Mouse (Mus musculus) inflammation-experienced regulatory T-cells, adult 6 months (primary cell): ENCODE measurements around the gene Tsc2. TPM values are rescaled to one million over a fixed set of nuclear protein-coding genes. Genes with fewer than 3 reads are reported as not detected.

Experiments used
- ATAC-seq: one replicate; pipeline ENCODE4 v1.8.0; 2017
- polyA plus RNA-seq, 3 experiments: library from polyadenylated mRNA; unstranded; fragments of 100-300 nt; shearing (Covaris generic); gene quantifications; one replicate each; pipeline ENCODE4 v1.2.1; 2017

Gene Tsc2
- polyA plus RNA-seq, 3 experiments from 2014 or later, result 17.0 to 17.7 (median 17.1) TPM

DNA sequence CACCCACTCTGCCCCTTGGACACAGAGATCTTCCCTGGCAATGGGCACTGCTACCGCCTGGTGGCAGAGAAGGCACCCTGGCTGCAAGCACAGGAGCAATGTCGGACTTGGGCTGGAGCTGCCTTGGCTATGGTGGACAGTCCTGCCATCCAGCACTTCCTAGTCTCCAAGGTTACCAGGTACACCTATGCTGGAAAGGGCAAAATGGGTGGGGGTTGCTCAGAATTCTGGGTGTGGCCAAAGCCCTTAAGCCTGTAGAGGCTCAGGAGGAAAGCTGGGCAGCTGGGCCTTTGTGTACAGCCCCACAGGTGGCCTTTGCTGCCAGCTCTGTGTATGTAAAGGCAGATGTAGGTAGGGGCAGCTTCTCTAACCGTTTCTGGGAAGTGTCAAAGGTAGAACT lies 66.6 kb downstream of the Tsc2 start:
- no peak for ATAC-seq

DNA sequence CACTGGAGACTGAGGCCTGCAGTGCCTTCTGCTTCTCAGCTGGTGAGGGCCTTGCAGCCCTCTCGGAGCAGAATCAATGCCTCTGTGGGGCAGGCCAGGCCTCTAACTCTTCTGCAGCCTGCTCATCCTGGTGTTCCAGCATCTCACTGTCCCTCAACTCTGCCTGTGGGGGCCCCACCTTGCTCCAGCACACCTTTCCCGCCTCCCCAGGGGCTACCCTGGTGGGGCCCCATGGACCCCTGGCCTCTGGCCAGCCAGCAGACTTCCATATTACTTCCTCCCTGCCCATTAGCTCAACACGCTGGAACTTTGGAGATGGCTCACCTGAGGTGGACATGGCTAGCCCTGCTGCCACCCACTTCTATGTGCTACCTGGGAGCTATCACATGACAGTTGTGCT lies 67.3 kb downstream of the Tsc2 start:
- no peak for ATAC-seq

DNA sequence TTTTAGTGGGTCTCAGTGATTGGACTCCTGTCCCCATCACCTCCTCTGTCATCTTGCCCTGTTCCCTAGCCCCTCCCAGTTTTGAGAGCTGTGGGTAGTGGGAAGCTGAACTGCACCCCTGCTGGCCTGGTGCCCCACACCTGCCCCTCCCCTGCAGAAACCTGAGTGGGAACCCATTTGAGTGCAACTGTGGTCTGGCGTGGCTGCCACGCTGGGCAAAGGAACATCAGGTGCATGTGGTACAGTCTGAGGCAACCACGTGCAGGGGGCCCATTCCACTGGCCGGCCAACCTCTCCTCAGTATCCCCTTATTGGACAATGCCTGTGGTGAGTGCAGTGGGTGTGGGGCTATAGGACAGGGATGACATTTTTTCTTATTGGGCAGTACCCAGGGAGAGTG lies 68.0 kb downstream of the Tsc2 start:
- ATAC-seq, result no peak

DNA sequence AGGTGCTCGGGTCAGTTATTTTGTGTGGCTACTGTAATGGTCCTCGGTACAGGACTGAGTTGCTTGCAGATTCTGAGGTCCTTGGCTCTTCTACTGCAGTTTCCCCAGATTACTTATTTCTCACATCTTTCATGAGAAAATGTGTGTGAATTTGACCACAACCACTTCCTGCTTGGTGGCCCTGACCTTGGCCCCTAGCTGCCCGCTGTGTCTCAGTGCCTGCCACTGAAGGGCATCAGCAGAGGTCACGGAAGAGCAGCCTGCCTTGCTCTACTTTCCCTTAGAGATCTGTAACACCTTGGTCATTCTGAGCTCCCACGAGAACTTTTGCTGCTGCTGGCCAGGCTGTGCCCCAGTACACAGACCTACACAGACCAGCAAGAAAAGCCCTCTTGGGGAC lies 68.8 kb downstream of the Tsc2 start:
- no peak for ATAC-seq

DNA sequence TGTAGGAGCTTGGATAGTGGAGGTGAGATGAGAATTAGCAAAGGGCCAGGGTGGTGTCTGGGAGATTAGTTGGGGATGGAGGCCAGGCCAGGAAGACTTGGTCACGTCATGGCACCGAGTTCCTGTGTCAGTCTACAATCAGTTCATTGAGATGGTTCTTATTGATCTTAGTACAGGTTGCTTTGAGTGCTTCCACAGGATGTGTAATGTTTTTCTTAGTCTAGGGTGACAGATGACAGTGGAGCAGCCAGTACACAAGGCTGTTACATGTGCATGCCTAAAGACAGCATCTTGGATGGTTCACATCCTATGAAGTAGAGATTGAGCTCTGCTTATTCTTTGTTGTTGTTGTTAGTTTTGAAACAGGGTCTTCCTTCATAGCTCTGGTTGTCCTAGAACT lies 70.8 kb downstream of the Tsc2 start:
- ATAC-seq, result no peak

DNA sequence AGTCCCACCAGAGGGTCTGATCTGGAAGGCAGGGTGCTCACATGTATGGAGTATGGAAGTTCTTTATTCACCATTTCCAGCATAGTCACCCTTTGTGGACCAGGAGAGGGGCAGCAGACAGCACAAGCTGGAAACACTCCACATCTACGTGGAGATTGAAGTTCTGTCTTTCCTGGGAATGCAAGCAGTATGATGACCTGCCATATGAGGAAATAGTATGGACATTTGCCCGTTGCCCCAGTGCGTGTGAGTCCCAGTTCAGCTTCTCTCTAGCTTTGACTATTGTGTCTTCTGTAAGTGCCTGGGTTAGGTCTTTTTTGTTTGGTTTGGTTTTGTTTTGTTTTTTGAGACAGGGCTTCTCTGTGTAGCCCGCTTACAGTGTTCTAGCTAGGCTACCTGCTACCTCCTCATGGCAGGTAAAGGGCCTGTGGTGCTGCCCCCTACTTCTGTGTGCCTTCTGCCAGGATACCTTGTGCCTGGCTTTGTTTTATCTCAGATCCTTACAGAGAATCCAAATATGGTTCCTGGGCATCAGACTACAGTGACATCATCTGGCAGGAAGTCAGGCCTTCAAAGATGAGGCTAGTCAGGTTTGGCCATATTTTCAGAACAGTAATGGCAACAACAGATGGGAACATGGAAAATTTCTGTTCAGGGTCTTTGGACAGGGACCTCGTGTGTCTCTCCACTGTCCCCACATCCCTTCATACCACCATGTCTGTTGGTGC lies 72.0 kb downstream of the Tsc2 start:
- ATAC-seq, result no peak

DNA sequence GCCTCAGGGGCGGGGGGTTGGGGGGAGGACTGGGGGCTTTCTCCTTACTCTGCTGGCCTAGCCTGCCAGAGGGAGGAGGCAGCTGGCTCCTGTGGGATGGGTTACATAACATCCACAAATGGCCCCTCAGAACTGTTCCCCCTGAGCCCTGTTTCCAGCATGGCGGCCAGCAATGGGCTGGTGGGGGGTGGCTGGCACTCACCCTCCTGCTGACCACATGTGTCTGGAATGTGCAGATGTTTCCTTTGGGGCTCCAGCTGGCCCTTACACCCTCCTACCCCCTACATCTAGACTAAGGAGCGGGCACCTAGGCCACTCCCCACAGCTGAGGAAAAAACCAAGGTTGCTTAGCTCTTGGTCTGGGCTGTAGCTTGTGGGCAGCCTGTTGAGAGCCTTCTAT lies 73.3 kb downstream of the Tsc2 start:
- ATAC-seq, result no peak

DNA sequence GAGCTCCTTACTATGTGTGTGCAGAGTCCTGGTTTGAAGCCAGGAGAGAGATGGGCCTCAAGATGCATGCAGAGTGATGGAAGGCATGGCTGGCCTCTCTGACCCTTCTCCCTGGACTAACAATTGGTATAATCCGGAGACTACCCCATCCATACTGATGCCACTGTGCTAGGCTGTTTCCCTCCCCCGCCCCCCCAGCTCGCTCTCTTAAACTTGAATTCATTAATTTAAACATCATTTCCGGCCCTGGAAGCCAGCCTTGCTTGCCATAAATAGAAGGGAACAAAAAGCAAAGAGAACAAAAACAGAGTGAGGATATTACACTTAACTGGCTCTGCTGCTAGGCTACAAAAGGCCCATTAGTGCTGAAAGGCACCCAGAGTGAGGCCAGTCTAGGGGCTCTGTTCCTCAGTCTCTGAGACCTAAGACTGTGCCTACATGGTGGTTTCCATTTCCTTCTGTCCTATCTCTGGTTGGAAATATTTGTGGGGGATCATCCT lies 73.8 kb downstream of the Tsc2 start:
- ATAC-seq, result no peak

DNA sequence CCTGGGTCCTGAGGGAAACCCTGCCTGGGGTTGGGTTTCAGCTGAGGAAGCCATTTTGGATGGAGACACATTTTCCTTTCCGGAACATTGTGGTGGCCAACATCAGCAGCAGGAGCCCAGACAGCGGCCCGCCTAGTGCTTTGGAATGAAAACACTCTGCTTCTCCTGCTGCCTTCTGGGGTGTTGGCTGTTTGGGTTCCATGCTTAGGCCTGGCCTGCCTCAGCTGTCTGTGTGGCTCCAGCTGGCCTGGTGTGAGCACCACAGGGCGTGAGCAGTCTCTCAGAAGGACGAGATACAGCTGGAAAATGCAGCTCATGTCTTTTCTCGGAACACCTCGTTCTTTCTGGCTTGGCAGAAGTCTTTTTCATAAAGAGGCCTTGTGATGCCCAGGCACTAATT lies 75.3 kb downstream of the Tsc2 start:
- ATAC-seq, result no peak

DNA sequence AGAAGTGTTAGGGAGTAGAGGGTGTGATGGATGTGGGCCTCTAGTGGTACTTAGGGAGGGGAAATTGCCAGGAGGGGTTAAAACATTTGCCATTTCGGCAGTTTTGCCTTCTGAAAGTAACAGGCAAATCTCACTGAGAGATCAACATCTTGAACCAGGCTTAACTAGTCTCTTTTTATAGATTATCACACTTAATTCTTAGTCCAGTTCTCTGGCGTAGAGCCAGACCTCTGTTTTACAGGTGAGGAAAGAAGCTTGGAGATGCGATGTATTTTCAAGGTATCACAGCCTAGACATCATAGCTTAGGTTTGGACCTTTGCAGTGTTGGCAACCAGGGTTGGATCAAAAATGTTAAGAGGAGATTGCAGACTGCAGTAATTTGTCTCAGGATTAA lies 81.4 kb downstream of the Tsc2 start:
- no peak for ATAC-seq

DNA sequence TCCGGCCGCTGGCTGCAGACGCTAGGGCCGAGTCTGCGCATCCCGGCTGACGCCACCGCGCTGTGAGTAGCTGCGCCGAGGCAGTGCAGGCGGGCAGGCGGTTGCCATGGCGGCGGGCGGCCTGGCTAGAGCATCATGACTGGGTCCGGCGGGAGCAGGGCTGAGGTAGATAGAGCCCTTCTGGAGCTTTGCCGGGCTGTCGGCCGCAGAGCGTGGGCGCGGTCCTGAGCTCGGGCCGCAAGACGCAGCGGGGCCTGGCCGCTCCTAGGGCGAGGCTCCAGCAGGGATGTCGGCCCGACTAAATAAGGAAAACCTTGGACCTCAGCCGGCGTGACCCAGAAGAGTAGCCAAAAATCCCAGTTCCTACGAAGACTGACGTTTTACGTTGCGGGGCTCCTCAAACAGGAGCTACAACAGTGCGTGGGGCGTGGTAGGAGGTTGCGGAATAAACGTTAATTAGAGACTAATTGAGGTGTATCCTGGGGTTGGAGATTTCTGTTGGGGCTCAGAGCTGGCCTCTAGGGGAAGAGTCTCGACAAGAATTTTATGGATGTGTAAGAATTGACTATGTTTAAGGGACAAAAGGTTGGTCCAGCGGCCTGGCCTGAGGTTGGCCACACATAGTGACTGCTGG lies 81.9 kb downstream of the Tsc2 start:
- no peak for ATAC-seq

DNA sequence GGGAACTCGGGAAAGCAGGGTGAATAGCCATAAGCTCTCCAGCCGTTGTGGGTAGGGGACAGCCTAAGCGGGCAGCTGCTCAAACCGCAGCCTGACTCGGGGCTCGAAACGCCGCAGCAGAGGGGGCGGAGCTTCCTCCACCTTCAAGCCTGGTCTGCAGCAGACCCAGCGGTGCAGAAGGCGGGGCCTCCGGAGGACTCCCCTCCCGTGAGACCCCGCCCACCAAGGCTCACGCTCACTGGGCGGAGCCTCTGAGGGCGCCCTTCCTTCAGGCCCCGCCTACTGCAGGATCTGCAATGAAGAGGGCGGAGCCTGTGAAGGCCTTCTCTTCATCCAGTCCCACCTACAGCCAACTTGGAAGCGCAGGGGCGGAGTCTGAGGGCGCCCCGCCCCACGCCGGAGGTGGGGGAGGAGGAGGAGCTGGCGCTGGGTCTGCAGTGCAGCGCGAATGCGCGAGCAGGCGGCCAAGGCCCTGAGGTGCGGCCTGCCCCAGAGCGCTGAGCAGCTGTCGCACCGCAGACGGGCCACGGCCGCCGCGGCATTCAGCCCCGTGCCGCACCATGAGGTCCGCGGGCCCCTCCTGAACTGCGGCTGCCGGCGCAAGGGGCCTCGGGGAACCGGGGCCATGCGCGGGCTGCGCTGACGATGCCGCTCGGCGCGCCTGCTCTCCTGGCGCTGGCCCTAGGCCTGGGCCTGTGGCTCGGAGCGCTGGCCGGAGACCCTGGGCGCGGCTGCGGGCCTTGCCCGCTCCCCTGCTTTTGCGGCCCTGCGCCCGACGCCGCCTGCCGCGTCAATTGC lies 82.6 kb downstream of the Tsc2 start, which contains the start of gene Pkd1:
Gene Pkd1, plus strand, starts transcription at position 217 of the 798 bp plus-strand sequence.
- peak; percentile 85 for ATAC-seq

DNA sequence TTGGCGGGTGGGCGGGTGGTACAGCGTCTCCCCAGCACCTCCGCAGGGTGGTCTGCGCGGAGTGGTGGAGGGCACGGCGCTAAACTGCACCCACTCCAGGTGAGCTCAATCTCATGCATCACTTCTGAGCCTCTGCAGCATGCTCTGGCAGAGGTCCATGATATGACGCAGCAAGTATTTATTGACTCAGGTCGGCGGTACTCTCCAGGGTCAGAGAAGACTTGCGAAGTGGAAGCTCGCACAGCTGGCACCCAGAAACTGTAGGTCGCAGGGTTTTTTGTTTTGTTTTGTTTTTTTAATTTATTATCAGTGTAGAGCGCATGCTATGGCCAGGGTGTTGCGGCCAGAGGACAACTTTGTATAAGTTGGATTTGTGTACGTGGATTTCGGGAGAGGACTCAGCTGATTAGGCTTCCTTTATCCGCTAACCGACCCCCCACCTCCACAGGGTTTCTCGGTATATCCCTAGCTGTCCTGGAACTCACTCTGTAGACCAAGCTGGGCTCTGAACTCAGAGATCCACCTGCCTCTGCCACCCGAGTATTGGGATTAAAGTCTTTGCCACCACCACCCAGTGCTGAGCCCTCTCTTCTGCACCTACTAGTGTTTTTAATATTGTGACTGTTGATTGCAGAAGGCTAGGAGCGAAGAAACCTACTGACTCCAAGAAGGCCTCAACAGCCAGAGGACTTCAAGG lies 83.4 kb downstream of the Tsc2 start:
- ATAC-seq, result peak; percentile 21

DNA sequence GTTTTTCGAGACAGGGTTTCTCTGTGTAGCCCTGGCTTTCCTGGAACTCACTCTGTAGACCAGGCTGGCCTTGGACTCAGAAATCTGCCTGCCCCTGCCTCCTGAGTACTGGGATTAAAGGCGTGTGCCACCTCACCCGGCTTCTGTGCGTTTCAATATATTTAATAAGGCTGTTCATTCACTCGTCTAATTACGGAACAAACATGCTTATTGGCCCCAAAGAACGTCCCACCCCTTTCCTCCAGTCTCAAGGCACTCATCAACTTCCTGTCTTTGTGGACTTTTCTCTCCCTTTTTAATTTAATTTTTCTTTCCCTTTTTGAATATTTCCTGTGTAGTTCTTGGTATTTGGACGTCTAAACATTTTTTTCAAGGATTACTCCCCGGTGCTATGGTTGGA lies 84.0 kb downstream of the Tsc2 start:
- peak; percentile 48 for ATAC-seq

DNA sequence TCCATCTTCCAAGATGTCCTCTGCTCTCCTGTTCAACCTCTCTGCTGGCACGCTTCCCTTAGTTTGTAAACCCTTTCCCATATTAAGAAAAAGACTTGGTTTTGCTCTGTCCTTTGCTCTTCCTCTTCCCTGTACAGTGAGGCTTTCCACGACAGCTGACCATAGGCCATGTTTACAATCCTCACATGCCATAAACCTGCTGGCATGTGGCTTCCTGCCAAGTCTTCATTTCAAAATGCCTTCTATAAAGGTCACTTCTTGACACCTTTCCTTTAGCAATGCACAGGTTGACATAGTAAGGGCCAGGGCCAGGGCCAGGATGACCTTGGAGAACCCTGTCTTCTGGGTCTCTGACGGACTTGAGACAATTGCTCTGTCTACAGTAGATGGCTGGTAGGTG lies 86.2 kb downstream of the Tsc2 start:
- no peak for ATAC-seq

Other genes with a start within 250 kb of the Tsc2 start
- 100 to 1,000 TPM; 118 to 138 (median 130) TPM for gene Rnps1, start 218.1 kb downstream of the Tsc2 start, polyA plus RNA-seq
- 10 to 100 TPM; 52.4 to 61.7 (median 59.7) TPM for gene Eci1, start 206.0 kb downstream of the Tsc2 start, polyA plus RNA-seq
- gene Dnase1l2, start 189.5 kb downstream of the Tsc2 start, polyA plus RNA-seq, result 1 to 10 TPM; 2.9 to 6.5 (median 4.8) TPM
- 10 to 100 TPM; 22.1 to 49.8 (median 23.6) TPM for gene E4f1, start 162.3 kb downstream of the Tsc2 start, polyA plus RNA-seq
- gene Pgp, start 162.2 kb downstream of the Tsc2 start, polyA plus RNA-seq, result 1 to 10 TPM; 3.5 to 6.9 (median 4.6) TPM
- not detected for gene Bricd5, start 158.7 kb downstream of the Tsc2 start, polyA plus RNA-seq
- 10 to 100 TPM; 14.0 to 14.9 (median 14.5) TPM for gene Mlst8, start 153.6 kb downstream of the Tsc2 start, polyA plus RNA-seq
- under 1 TPM in 2 of 3 experiments, not detected in 1; 0.16 to 0.23 TPM for gene Caskin1, start 144.0 kb downstream of the Tsc2 start, polyA plus RNA-seq
- 10 to 100 TPM; 45.5 to 54.2 (median 53.7) TPM for gene Traf7, start 104.7 kb downstream of the Tsc2 start, polyA plus RNA-seq
- gene Rab26, start 98.4 kb downstream of the Tsc2 start, polyA plus RNA-seq, result 1 to 10 TPM; 1.1 to 6.5 (median 2.0) TPM
- gene Pkd1, start 82.8 kb downstream of the Tsc2 start, polyA plus RNA-seq, result 10 to 100 TPM in 2 of 3 experiments, 1 to 10 TPM in 1; 9.9 to 32.6 (median 22.6) TPM
- 1 to 10 TPM; 2.0 to 4.8 (median 2.8) TPM for gene Nthl1, start 50 bp upstream of the Tsc2 start, polyA plus RNA-seq
- not detected for gene Slc9a3r2, start 17.7 kb upstream of the Tsc2 start, polyA plus RNA-seq
- gene Npw, start 25.8 kb upstream of the Tsc2 start, polyA plus RNA-seq, result not detected
- 1 to 10 TPM; 4.1 to 5.8 (median 5.4) TPM for gene Zfp598, start 37.1 kb upstream of the Tsc2 start, polyA plus RNA-seq
- 1 to 10 TPM in 2 of 3 experiments, under 1 TPM in 1; 0.51 to 5.4 (median 1.7) TPM for gene Syngr3, start 57.3 kb upstream of the Tsc2 start, polyA plus RNA-seq
- gene Gfer, start 63.5 kb upstream of the Tsc2 start, polyA plus RNA-seq, result 10 to 100 TPM; 10.2 to 18.4 (median 13.1) TPM
- gene Noxo1, start 63.6 kb upstream of the Tsc2 start, polyA plus RNA-seq, result 1 to 10 TPM; 1.8 to 3.5 (median 2.7) TPM
- 10 to 100 TPM; 29.5 to 55.4 (median 32.2) TPM for gene Tbl3, start 75.0 kb upstream of the Tsc2 start, polyA plus RNA-seq
- gene Rnf151, start 85.4 kb upstream of the Tsc2 start, polyA plus RNA-seq, result not detected
- gene Rps2, start 85.5 kb upstream of the Tsc2 start, polyA plus RNA-seq, result 100 to 1,000 TPM; 452 to 883 (median 453) TPM
- 100 to 1,000 TPM; 234 to 249 (median 238) TPM for gene Ndufb10, start 91.8 kb upstream of the Tsc2 start, polyA plus RNA-seq
- gene Rpl3l, start 95.2 kb upstream of the Tsc2 start, polyA plus RNA-seq, result not detected
- gene Msrb1, start 104.0 kb upstream of the Tsc2 start, polyA plus RNA-seq, result 10 to 100 TPM; 27.2 to 34.4 (median 28.6) TPM
- not detected for gene Hs3st6, start 120.4 kb upstream of the Tsc2 start, polyA plus RNA-seq
- not detected for gene Meiob, start 171.7 kb upstream of the Tsc2 start, polyA plus RNA-seq
- gene Hagh, start 207.5 kb upstream of the Tsc2 start, polyA plus RNA-seq, result 10 to 100 TPM; 24.3 to 30.5 (median 25.2) TPM
- gene Fahd1, start 217.7 kb upstream of the Tsc2 start, polyA plus RNA-seq, result 1 to 10 TPM; 1.4 to 2.3 (median 2.0) TPM
- gene Igfals, start 233.4 kb upstream of the Tsc2 start, polyA plus RNA-seq, result not detected